In genomic region chr5:48320597-48320996, GRCm38 (mm10) we compare ENCODE assay signal across 21 mouse cellular contexts. TPM values are rescaled to one million over a fixed set of nuclear protein-coding genes. Genes with fewer than 3 reads are reported as not detected.
A peak's percentile ranks its signal among the peaks of the same experiment; 100 is the strongest.
DNase-seq lines count a peak whose midpoint lies in the region; ATAC-seq and TF ChIP-seq lines count a peak whose summit lies in the region.
"Had no signal": no experiment of that assay in that cellular context is flagged by ENCODE, and none has a peak within 500 bp of the region (broad histone marks: within the 10 kb centered on the region; RNA-seq: fewer than 3 reads in every experiment).

No protein-coding gene starts in this region.

- no peak for TF ChIP-seq CTCF in lung, embryonic 14.5 days (IDR thresholded peaks at IDR 0.05; ENCODE audit: low read depth)
- TF ChIP-seq CTCF in lung, adult 2 months (IDR thresholded peaks at IDR 0.05; ENCODE audit: insufficient read depth, low read length) = no peak

- peak; percentile 25 for DNase-seq in lung, embryonic 14.5 days
- DNase-seq in lung, postnatal 36 days = no peak
- no peak for DNase-seq in lung, adult 2 months
- DNase-seq: adrenal gland, adult 2 months; adrenal gland, postnatal 10 days; adrenal gland, postnatal 25 days; cerebellum, adult 11 months; cerebellum, adult 18-20 months; cerebellum, adult 8-10 months; cerebellum, adult 9-11 months; cerebellum, postnatal 14 days; cerebellum, postnatal 36 days; embryo, embryonic 11 days had no signal

- no peak; the same call in 1 of the 2 replicates for ATAC-seq in lung, embryonic 14.5 days (ENCODE audit: insufficient read depth)
- peak; percentile 43; the same call in 1 of the 2 replicates for ATAC-seq in lung, embryonic 16.5 days (ENCODE audit: low read depth)
- ATAC-seq: forebrain, embryonic 14.5 days; forebrain, embryonic 16.5 days had no signal

- H3K9ac ChIP-seq in lung, embryonic 14.5 days = no peak overlapping the region
- no peak overlapping the region for H3K9ac ChIP-seq in lung, embryonic 16.5 days (ENCODE audit: low read length)
- H3K9ac ChIP-seq: embryonic facial prominence, embryonic 12.5 days; embryonic facial prominence, embryonic 15.5 days; forebrain, embryonic 12.5 days had no signal

- no peak for TF ChIP-seq POLR2A in lung, adult 2 months (IDR thresholded peaks at IDR 0.05; ENCODE audit: borderline replicate concordance, extremely low read depth, low read depth, low read length)

- no peaks in the 10 kb centered on the region for H3K9me3 ChIP-seq in lung, embryonic 14.5 days (ENCODE audit: low read depth, low read length)
- H3K9me3 ChIP-seq in lung, embryonic 16.5 days (ENCODE audit: control insufficient read depth, low read length) = no peaks in the 10 kb centered on the region
- H3K9me3 ChIP-seq: embryonic facial prominence, embryonic 12.5 days; embryonic facial prominence, embryonic 15.5 days; forebrain, embryonic 10.5 days; forebrain, embryonic 12.5 days had no signal

- no peak overlapping the region for H3K27ac ChIP-seq in lung, embryonic 14.5 days (ENCODE audit: low read depth)
- H3K27ac ChIP-seq in lung, embryonic 16.5 days (ENCODE audit: low read length) = peak overlapping the region; percentile 57
- H3K27ac ChIP-seq: embryonic facial prominence, embryonic 12.5 days; embryonic facial prominence, embryonic 15.5 days; forebrain, embryonic 10.5 days; forebrain, embryonic 12.5 days had no signal

- H3K4me1 ChIP-seq in lung, embryonic 14.5 days (ENCODE audit: insufficient read depth) = no peaks in the 10 kb centered on the region
- no peaks in the 10 kb centered on the region for H3K4me1 ChIP-seq in lung, embryonic 16.5 days (replicated peaks; ENCODE audit: control insufficient read depth, insufficient read depth, low read length)
- H3K4me1 ChIP-seq in lung, adult 2 months (ENCODE audit: control insufficient read depth, insufficient read depth, low read length) = no peaks in the 10 kb centered on the region
- H3K4me1 ChIP-seq: embryonic facial prominence, embryonic 12.5 days; embryonic facial prominence, embryonic 15.5 days; forebrain, embryonic 10.5 days; forebrain, embryonic 12.5 days had no signal

- WGBS in lung, embryonic 14.5 days = 41% methylated on average over 4 of the region's 4 CpGs
- WGBS in lung, embryonic 16.5 days = 44% methylated on average over 4 of the region's 4 CpGs
- 60% methylated on average over 4 of the region's 4 CpGs for WGBS in lung, adult 2 months

- H3K4me3 ChIP-seq in lung, embryonic 14.5 days (ENCODE audit: low read depth, low read length) = no peak overlapping the region
- no peak overlapping the region for H3K4me3 ChIP-seq in lung, embryonic 16.5 days (ENCODE audit: low read length)
- no peak overlapping the region for H3K4me3 ChIP-seq in lung, adult 2 months (replicated peaks; ENCODE audit: extremely low read depth, low read depth, low read length)
- H3K4me3 ChIP-seq: embryonic facial prominence, embryonic 12.5 days; embryonic facial prominence, embryonic 15.5 days; erythroblast, embryonic 14.5 days; forebrain, embryonic 10.5 days; forebrain, embryonic 12.5 days had no signal

- H3K4me2 ChIP-seq in lung, embryonic 14.5 days = no peak overlapping the region
- H3K4me2 ChIP-seq in lung, embryonic 16.5 days (ENCODE audit: low read depth, low read length) = no peak overlapping the region
- H3K4me2 ChIP-seq: embryonic facial prominence, embryonic 12.5 days; embryonic facial prominence, embryonic 15.5 days; forebrain, embryonic 12.5 days had no signal

- H3K36me3 ChIP-seq in lung, embryonic 14.5 days (ENCODE audit: insufficient read depth) = no peaks in the 10 kb centered on the region
- no peaks in the 10 kb centered on the region for H3K36me3 ChIP-seq in lung, embryonic 16.5 days (ENCODE audit: control insufficient read depth, insufficient read depth, low read length)
- H3K36me3 ChIP-seq: embryonic facial prominence, embryonic 12.5 days; embryonic facial prominence, embryonic 15.5 days; forebrain, embryonic 10.5 days; forebrain, embryonic 12.5 days had no signal

- H3K27me3 ChIP-seq in lung, embryonic 14.5 days (ENCODE audit: insufficient read depth, low read length) = no peaks in the 10 kb centered on the region
- no peaks in the 10 kb centered on the region for H3K27me3 ChIP-seq in lung, embryonic 16.5 days (ENCODE audit: control insufficient read depth, insufficient read depth, low read depth, low read length)
- H3K27me3 ChIP-seq: embryonic facial prominence, embryonic 12.5 days; embryonic facial prominence, embryonic 15.5 days; forebrain, embryonic 12.5 days had no signal

RNA-seq across cellular contexts. Expression of gene 5730480H06Rik, which starts 7.2 kb away (rescaled TPM):
- polyA plus RNA-seq in lung, embryonic 14.5 days (2014; fragmentation: Nextera tagmentation; extraction: Ambion mirVana) = 22.8 and 23.5 TPM in 2 replicates
- polyA plus RNA-seq in lung, embryonic 16.5 days (2015; fragmentation: Nextera tagmentation; extraction: Ambion mirVana) = 17.6 and 23.7 TPM in 2 replicates
- 3.3 and 5.0 TPM in 2 replicates for polyA plus RNA-seq in lung, adult 2 months (2012; rRNA removed)
